ENCODE assay signal across 11 mouse cellular contexts in the genomic region with DNA sequence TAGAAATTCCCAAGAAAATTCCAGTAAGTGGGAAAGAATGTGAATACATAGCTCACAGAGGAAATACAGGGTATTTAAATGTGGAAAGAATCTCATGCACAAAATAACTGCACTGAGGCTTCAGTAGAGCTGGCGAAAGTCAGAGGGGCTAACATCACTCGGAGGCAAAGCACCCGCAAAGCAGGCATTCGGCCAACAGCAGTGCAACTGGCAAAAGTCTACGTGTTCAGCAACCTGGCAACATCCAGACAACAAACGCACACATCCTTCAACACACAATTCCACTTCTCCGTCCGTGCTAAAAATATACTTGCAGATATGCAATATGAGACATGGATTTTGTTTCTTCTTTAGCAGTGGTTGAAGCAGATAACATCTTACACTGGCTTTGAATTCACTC. TPM values are rescaled to one million over a fixed set of nuclear protein-coding genes. Genes with fewer than 3 reads are reported as not detected.
DNase-seq lines count a peak whose midpoint lies in the region; TF ChIP-seq lines count a peak whose summit lies in the region.
"Had no signal": no experiment of that assay in that cellular context is flagged by ENCODE, and none has a peak within 500 bp of the region (broad histone marks: within the 10 kb centered on the region; RNA-seq: fewer than 3 reads in every experiment).

No protein-coding gene starts in this region.

- TF ChIP-seq CTCF in gastrocnemius, adult 2 months (IDR thresholded peaks at IDR 0.05), result no peak

- peak overlapping the region; percentile 13; the same call in 1 of the 2 replicates for H3K27ac ChIP-seq in gastrocnemius, adult 2 months
- H3K27ac ChIP-seq: hindbrain, embryonic 12.5 days; kidney, postnatal 0 days had no signal

- DNase-seq in gastrocnemius, adult 2 months, result peak; percentile 53
- DNase-seq in gastrocnemius, postnatal 25 days, result no peak
- DNase-seq in testis, postnatal 10 days (ENCODE audit: low spot score), result peak; percentile 54
- DNase-seq in testis, postnatal 14 days (ENCODE audit: low spot score), result no peak
- peak; percentile 58 to 64 for DNase-seq in heart, postnatal 36 days
- no peak for DNase-seq in thymus, postnatal 36 days
- DNase-seq in embryo, embryonic 10 days (ENCODE audit: low spot score), result no peak
- no peak for DNase-seq in kidney, adult 8-10 months
- DNase-seq: retina, postnatal 1 day had no signal

- H3K4me3 ChIP-seq in gastrocnemius, adult 2 months, result no peak overlapping the region
- H3K4me3 ChIP-seq: hindbrain, embryonic 12.5 days had no signal

- intact Hi-C loops in gastrocnemius, adult 2 months (cut with DNase I), result no loop called here
- intact Hi-C loops in heart, postnatal 36 days (cut with DNase I), result no loop called here

RNA-seq across cellular contexts. Expression of a gene that starts 14.9 kb away (rescaled TPM):
- total RNA-seq in gastrocnemius, adult 2 months (2021), result 1 to 10 TPM; 8.6 to 9.2 TPM
- 10 to 100 TPM in 1 of 2 experiments, 1 to 10 TPM in 1; 9.1 to 10.8 TPM for total RNA-seq in gastrocnemius, postnatal 25 days (2021)
- 10 to 100 TPM; 21.6 to 28.6 TPM for total RNA-seq in heart, postnatal 36 days (2021)

RNA-seq across cellular contexts. Expression of a gene that starts 56.5 kb away (rescaled TPM):
- 10 to 100 TPM; 32.9 to 69.4 TPM for total RNA-seq in gastrocnemius, adult 2 months (2021)
- total RNA-seq in gastrocnemius, postnatal 25 days (2021), result 10 to 100 TPM; 34.1 to 57.3 TPM
- 100 to 1,000 TPM; 395 to 404 TPM for total RNA-seq in heart, postnatal 36 days (2021)

Comparison
In these comparisons a context has a peak if more than half of its experiments do, and no peak if none do; other contexts are left out.
1. DNase-seq: peak in gastrocnemius, adult 2 months (single experiment), testis, postnatal 10 days (single experiment) and heart, postnatal 36 days (2 of 2); none in gastrocnemius, postnatal 25 days (single experiment), testis, postnatal 14 days (single experiment), thymus, postnatal 36 days (0 of 2), embryo, embryonic 10 days (single experiment) and kidney, adult 8-10 months (0 of 2).
2. RNA of a gene that starts 56.5 kb away (total RNA-seq): 395 to 404 TPM in heart, postnatal 36 days; 32.9 to 69.4 TPM in gastrocnemius, adult 2 months and 34.1 to 57.3 TPM in gastrocnemius, postnatal 25 days; every median in the first group is over 4 times any median in the second.